Mouse (Mus musculus): ENCODE measurements around the gene Gpr39. TPM values are rescaled to one million over a fixed set of nuclear protein-coding genes. Genes with fewer than 3 reads are reported as not detected.

The Gpr39 gene
- polyA plus RNA-seq, 1 experiment = 7.6 TPM

DNA sequence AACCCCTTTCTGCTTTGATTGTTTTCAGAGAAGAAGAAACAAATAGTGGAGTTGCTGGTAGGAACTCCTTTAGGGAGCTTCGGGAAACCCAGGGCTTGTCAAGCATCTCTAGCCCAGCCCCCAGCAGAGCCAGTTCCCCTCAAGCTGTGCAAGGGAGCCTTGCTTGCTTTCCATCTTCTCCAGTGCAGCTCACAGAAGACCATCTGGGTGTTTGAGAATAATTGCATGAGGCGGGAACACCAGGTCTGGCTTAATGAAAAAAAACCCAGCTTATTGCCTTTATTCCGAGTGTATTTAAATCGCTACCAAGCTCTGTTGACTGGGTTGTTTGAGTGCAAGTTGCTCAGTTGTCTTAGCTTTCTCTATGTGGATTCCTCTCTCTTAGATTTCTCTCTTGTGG lies 146.8 kb downstream of the Gpr39 start:
- TF ChIP-seq MYOD1 (IDR thresholded peaks at IDR 0.05; ENCODE audit: control insufficient read depth, insufficient read length, low read depth) (no peak), USF1 (IDR thresholded peaks at IDR 0.05; ENCODE audit: low read depth) (no peak), FOSL1 (IDR thresholded peaks at IDR 0.05; ENCODE audit: insufficient read depth, low read length, poor library complexity, severe bottlenecking) (no peak), CEBPB (IDR thresholded peaks at IDR 0.05; ENCODE audit: low read depth) (no peak), MYOG (IDR thresholded peaks at IDR 0.05; ENCODE audit: control insufficient read depth, extremely low read depth, insufficient read length) (no peak), MAX (IDR thresholded peaks at IDR 0.05) (no peak), CTCF (IDR thresholded peaks at IDR 0.05; ENCODE audit: control insufficient read depth, insufficient read depth, insufficient read length) (no peak)
- Histone ChIP-seq H3K79me2 (ENCODE audit: control insufficient read depth, insufficient read depth) (no peaks in the 10 kb centered on the region), H3K27me3 (ENCODE audit: control insufficient read depth, insufficient read depth, insufficient read length) (no peaks in the 10 kb centered on the region), H3K79me3 (ENCODE audit: low read depth) (no peaks in the 10 kb centered on the region), H3ac (ENCODE audit: control insufficient read depth, insufficient read length, low read depth) (no peak overlapping the region), H3K4me3 (ENCODE audit: insufficient read depth, poor library complexity, severe bottlenecking) (no peak overlapping the region), H3K36me3 (ENCODE audit: control insufficient read depth, insufficient read depth) (no peaks in the 10 kb centered on the region)

DNA sequence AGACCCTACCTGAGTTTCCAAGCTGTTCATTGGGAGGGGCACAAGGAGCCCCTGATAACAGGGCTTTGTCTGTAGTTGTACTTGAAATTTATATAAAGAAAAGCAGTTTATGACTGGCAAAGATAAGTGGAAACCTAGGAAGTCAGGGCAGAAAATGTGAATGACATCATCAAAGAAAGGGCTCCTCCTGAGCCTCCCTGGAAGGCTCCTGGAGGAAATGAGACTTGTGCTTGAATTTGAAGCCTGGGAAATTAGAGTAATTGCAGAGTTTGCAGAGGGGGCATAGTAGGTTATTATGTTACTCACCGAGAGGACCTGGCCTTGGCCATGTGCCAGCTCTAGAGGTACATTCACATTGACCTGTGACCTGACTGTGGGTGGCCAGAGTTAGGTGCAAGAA lies 160.7 kb downstream of the Gpr39 start:
- H3ac ChIP-seq (ENCODE audit: control insufficient read depth, insufficient read length, low read depth) = no peak overlapping the region
- no peaks in the 10 kb centered on the region for H3K36me3 ChIP-seq (ENCODE audit: control insufficient read depth, insufficient read depth)
- H3K4me3 ChIP-seq (ENCODE audit: insufficient read depth, poor library complexity, severe bottlenecking) = no peak overlapping the region
- H3K79me3 ChIP-seq (ENCODE audit: low read depth) = no peaks in the 10 kb centered on the region
- TF ChIP-seq MYOG (IDR thresholded peaks at IDR 0.05; ENCODE audit: control insufficient read depth, extremely low read depth, insufficient read length) = no peak
- TF ChIP-seq MAX (IDR thresholded peaks at IDR 0.05) = no peak
- TF ChIP-seq CTCF (IDR thresholded peaks at IDR 0.05; ENCODE audit: control insufficient read depth, insufficient read depth, insufficient read length) = no peak
- no peak for TF ChIP-seq CEBPB (IDR thresholded peaks at IDR 0.05; ENCODE audit: low read depth)
- no peak for TF ChIP-seq FOSL1 (IDR thresholded peaks at IDR 0.05; ENCODE audit: insufficient read depth, low read length, poor library complexity, severe bottlenecking)
- no peak for TF ChIP-seq USF1 (IDR thresholded peaks at IDR 0.05; ENCODE audit: low read depth)
- no peak for TF ChIP-seq MYOD1 (IDR thresholded peaks at IDR 0.05; ENCODE audit: control insufficient read depth, insufficient read length, low read depth)
- no peaks in the 10 kb centered on the region for H3K27me3 ChIP-seq (ENCODE audit: control insufficient read depth, insufficient read depth, insufficient read length)
- H3K79me2 ChIP-seq (ENCODE audit: control insufficient read depth, insufficient read depth) = no peaks in the 10 kb centered on the region

DNA sequence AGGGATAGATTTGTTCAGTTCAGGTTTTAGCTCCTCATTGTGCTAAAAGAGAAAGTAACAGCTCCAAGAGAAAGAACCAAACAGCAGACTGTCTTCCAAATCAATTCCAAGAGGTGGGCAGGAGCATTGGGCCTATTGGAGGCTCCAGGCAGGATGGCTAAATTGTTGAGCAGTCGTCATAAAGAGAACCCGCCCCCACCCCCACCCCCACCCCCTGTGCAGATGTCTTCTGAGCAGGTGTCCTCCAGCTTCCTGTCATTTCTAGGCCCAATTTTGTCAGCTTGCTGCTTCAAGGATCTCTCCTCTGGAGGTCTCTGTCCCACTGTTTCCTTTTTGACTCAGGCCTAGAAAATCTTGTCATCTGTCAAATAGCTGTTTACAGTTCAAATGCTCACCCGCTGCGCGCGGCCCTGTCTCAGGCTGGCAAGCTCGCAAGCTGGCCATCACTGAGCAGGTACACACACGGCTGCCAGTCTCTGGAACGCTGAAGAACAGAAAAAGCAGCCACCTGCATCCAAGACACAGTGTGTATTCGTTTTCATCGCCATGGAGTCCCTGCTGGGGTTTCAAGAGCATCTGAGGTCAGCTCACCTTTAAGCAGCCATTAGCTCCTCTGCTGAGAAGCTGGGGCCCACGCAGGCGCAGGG lies 163.1 kb downstream of the Gpr39 start:
- H3K36me3 ChIP-seq (ENCODE audit: control insufficient read depth, insufficient read depth) = no peaks in the 10 kb centered on the region
- TF ChIP-seq CTCF (IDR thresholded peaks at IDR 0.05; ENCODE audit: control insufficient read depth, insufficient read depth, insufficient read length) (no peak), MYOD1 (IDR thresholded peaks at IDR 0.05; ENCODE audit: control insufficient read depth, insufficient read length, low read depth) (no peak), MYOG (IDR thresholded peaks at IDR 0.05; ENCODE audit: control insufficient read depth, extremely low read depth, insufficient read length) (no peak), USF1 (IDR thresholded peaks at IDR 0.05; ENCODE audit: low read depth) (no peak), CEBPB (IDR thresholded peaks at IDR 0.05; ENCODE audit: low read depth) (no peak), MAX (IDR thresholded peaks at IDR 0.05) (no peak), FOSL1 (IDR thresholded peaks at IDR 0.05; ENCODE audit: insufficient read depth, low read length, poor library complexity, severe bottlenecking) (no peak)
- no peaks in the 10 kb centered on the region for H3K27me3 ChIP-seq (ENCODE audit: control insufficient read depth, insufficient read depth, insufficient read length)
- H3K79me3 ChIP-seq (ENCODE audit: low read depth) = no peaks in the 10 kb centered on the region
- H3K4me3 ChIP-seq (ENCODE audit: insufficient read depth, poor library complexity, severe bottlenecking) = no peak overlapping the region
- no peaks in the 10 kb centered on the region for H3K79me2 ChIP-seq (ENCODE audit: control insufficient read depth, insufficient read depth)
- no peak overlapping the region for H3ac ChIP-seq (ENCODE audit: control insufficient read depth, insufficient read length, low read depth)

DNA sequence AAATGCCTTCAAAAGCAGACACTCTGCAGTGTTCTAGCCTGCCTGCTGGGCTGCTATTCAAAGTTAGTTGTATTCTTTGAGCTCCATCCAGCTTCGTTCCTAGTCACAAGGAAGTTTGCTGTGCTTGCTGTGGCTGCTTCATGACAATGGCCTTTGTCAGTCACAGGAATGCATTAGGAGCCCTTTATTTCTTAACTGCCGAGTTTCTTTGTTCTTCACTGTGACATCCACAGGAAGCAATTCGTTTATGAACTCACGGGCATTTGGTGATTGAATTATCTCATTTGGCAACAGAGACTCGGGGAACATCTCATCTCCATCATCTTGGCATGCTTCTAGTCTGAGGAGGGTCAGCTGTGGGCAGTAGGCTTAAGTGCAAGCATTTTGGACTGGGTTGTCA lies 177.9 kb downstream of the Gpr39 start:
- H3ac ChIP-seq (ENCODE audit: control insufficient read depth, insufficient read length, low read depth) = no peak overlapping the region
- no peak for TF ChIP-seq CTCF (IDR thresholded peaks at IDR 0.05; ENCODE audit: control insufficient read depth, insufficient read depth, insufficient read length)
- no peak for TF ChIP-seq MAX (IDR thresholded peaks at IDR 0.05)
- no peak for TF ChIP-seq FOSL1 (IDR thresholded peaks at IDR 0.05; ENCODE audit: insufficient read depth, low read length, poor library complexity, severe bottlenecking)
- no peak for TF ChIP-seq MYOG (IDR thresholded peaks at IDR 0.05; ENCODE audit: control insufficient read depth, extremely low read depth, insufficient read length)
- no peak for TF ChIP-seq USF1 (IDR thresholded peaks at IDR 0.05; ENCODE audit: low read depth)
- TF ChIP-seq MYOD1 (IDR thresholded peaks at IDR 0.05; ENCODE audit: control insufficient read depth, insufficient read length, low read depth) = no peak
- no peak for TF ChIP-seq CEBPB (IDR thresholded peaks at IDR 0.05; ENCODE audit: low read depth)
- no peaks in the 10 kb centered on the region for H3K79me3 ChIP-seq (ENCODE audit: low read depth)
- no peaks in the 10 kb centered on the region for H3K79me2 ChIP-seq (ENCODE audit: control insufficient read depth, insufficient read depth)
- no peak overlapping the region for H3K4me3 ChIP-seq (ENCODE audit: insufficient read depth, poor library complexity, severe bottlenecking)
- H3K36me3 ChIP-seq (ENCODE audit: control insufficient read depth, insufficient read depth) = no peaks in the 10 kb centered on the region
- H3K27me3 ChIP-seq (ENCODE audit: control insufficient read depth, insufficient read depth, insufficient read length) = no peaks in the 10 kb centered on the region

DNA sequence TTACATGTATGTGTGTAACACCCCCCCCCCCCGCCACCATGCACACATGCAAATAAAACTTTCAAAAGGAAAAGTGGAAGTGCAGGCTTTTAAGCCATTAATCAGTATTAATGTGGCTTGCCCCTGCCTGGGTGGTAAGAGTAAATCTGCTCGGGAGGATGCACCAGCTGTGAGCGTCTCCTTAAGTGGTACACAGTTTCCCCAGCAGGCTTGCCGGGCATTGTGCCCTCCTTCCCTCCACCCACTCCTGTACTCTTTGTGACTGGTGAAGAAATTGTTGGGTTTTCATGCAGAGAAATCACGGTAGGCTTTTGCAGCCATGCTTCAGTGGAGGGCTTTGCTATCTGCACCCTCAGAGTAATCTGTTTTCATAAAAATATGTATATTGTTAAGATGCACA lies 181.8 kb downstream of the Gpr39 start:
- H3K4me3 ChIP-seq (ENCODE audit: insufficient read depth, poor library complexity, severe bottlenecking) = no peak overlapping the region
- H3K79me2 ChIP-seq (ENCODE audit: control insufficient read depth, insufficient read depth) = no peaks in the 10 kb centered on the region
- H3K27me3 ChIP-seq (ENCODE audit: control insufficient read depth, insufficient read depth, insufficient read length) = no peaks in the 10 kb centered on the region
- H3K79me3 ChIP-seq (ENCODE audit: low read depth) = no peaks in the 10 kb centered on the region
- no peaks in the 10 kb centered on the region for H3K36me3 ChIP-seq (ENCODE audit: control insufficient read depth, insufficient read depth)
- TF ChIP-seq MYOG (IDR thresholded peaks at IDR 0.05; ENCODE audit: control insufficient read depth, extremely low read depth, insufficient read length) (no peak), CTCF (IDR thresholded peaks at IDR 0.05; ENCODE audit: control insufficient read depth, insufficient read depth, insufficient read length) (no peak), MAX (IDR thresholded peaks at IDR 0.05) (no peak), CEBPB (IDR thresholded peaks at IDR 0.05; ENCODE audit: low read depth) (no peak), MYOD1 (IDR thresholded peaks at IDR 0.05; ENCODE audit: control insufficient read depth, insufficient read length, low read depth) (no peak), FOSL1 (IDR thresholded peaks at IDR 0.05; ENCODE audit: insufficient read depth, low read length, poor library complexity, severe bottlenecking) (no peak), USF1 (IDR thresholded peaks at IDR 0.05; ENCODE audit: low read depth) (no peak)
- no peak overlapping the region for H3ac ChIP-seq (ENCODE audit: control insufficient read depth, insufficient read length, low read depth)
